Mouse (Mus musculus) splenic B cell, adult 2 months (primary cell): ENCODE measurements around the gene Gabre.

Source experiments
- DNase-seq: peaks from one replicate; pipeline ENCODE4 v3.0.0-alpha.2; 2011; ENCODE audit warnings: low read depth, low spot score
- H3K27me3 ChIP-seq: 2 replicates; pipeline ENCODE4 v1.6.1; 2012; ENCODE audit warnings: mild to moderate bottlenecking, low read length, moderate library complexity, mixed read lengths; ENCODE audit not compliant: control insufficient read depth, poor library complexity, insufficient read depth, severe bottlenecking
- H3K36me3 ChIP-seq: 2 replicates; pipeline ENCODE4 v1.6.1; 2012; ENCODE audit warnings: mild to moderate bottlenecking, low read length, moderate library complexity, mixed read lengths; ENCODE audit not compliant: control insufficient read depth, poor library complexity, insufficient read depth, severe bottlenecking

The Gabre gene

DNA sequence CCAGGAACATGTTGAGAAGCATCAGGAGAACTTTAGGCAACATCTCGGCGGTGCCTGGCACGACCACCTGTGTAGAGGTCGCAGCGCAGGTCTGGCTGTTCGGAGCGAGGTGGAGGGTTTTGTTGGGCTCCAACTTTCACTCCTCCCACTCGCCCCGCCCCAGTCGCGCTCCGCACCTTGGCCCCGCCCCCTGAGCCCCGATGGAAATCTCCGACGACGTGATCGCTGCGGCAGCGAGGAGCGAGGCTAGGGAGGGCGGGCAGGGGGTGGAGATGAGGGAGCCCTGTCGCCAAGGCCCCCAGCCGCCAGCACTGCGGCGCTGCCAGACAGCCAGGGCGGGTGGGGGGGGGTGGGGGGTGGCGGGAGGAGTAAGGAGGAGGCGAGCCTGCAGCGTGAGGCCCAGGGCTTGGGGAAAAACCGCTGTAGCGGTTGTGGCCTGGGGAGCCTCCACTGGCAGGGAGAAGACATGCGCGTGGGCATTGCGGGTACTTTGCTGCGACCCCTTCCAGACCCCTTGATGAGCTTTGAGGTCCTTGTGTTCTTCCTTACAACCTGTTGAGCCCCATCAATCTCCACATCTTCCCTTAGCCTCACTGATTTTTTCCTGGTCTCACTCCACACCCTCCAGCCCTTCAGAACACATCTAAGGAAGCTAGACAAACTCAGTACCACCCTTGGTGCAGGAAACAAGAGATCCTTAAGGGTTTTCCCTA is at the start of gene Gabre:
Gene Gabre, minus strand, starts transcription at position 145 of the 713 bp plus-strand sequence.
- no peaks in the 10 kb centered on the region for H3K27me3 ChIP-seq
- H3K36me3 ChIP-seq: no peaks in the 10 kb centered on the region
- no peak for DNase-seq

DNA sequence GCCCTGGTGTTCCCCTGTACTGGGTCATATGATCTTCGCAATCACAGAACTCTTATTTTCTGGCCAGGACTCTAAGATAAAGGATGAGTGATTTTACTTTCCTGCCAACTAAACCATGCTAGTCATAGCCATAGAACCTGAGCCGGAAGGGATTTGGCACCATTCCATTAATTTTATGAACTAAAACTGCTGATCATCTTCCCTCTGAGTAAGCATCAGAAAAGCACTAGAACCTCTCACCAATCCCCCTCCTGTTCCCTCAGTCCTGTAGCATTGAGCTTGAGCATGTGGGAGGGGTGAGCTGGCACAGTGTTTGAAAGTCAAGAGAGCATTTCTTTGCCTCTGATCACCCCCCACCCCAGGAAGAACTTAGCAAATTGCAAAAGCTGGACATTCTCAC is 23.2 kb upstream of the Gabre start:
- no peaks in the 10 kb centered on the region for H3K36me3 ChIP-seq
- no peak for DNase-seq
- no peaks in the 10 kb centered on the region for H3K27me3 ChIP-seq

DNA sequence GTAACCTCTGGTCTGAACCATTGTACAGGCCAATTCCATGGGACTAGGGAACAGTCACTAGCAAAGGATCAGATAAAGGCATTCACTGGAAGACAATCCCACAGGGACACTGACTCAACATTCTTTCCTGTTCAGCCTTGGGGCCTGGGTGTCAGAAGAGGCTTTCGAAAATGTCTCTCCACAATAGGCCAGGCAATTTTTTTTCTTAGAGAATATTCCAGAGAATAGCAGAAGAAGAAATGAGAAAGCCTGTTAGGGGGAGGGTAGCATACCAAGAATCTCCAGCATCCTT is 715 bp upstream of the Gabre start:
- no peak for DNase-seq
- no peaks in the 10 kb centered on the region for H3K27me3 ChIP-seq
- H3K36me3 ChIP-seq: no peaks in the 10 kb centered on the region

DNA sequence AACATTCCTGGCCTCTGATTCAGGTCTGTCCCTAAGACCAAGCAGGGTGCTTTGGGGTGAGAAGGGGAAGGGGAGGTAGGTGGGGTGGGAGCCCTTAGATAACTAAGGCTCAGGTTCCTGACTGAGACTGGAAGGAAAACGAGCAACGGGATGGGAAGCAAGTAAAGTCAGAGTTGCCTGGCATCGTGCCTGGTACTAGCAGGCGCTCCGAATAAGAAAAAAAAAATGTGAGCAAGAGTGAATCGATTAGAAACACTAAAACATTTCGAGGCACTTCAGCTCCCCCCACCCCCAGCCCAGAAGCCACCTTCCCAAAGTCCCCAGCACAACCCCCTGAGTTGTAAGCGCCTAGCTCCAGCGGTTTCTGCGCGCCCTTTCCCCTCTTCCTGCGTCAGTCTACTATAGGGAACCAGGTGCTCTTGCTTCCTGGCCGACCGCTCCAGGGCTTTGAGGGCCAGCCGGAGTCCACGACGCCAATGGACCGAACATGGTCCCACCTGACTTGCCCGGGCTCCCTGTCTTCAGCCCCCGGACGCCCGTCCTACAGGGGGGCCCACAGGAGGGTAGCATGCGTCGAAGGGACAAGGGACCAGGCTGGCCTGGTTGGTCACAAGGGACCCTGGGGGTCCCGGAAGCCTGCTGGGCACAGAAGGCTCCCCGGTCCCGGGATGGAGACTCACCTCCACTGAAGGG is 491 bp downstream of the Gabre start:
- Histone ChIP-seq H3K36me3 (no peaks in the 10 kb centered on the region), H3K27me3 (no peaks in the 10 kb centered on the region)
- no peak for DNase-seq

DNA sequence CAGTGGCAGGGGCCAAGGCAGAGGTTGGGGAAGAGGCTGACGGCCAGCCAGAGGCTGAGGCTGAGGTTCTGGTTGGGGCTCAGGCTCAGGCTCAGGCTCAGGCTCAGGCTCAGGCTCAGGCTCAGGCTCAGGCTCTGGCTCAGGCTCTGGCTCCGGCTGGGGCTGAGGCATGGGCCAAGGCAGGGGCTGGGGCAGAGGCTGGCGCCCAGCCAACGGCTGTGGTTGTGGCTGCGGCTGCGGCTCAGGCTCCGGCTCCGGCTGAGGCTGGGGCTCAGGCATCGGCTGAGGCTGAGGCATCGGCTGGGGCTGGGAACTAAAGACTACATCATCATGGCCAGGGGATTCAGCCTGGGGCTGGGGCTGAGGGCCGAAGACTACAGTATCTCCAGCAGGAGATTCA is 4.0 kb downstream of the Gabre start:
- Histone ChIP-seq H3K27me3 (no peaks in the 10 kb centered on the region), H3K36me3 (no peaks in the 10 kb centered on the region)
- DNase-seq: no peak

DNA sequence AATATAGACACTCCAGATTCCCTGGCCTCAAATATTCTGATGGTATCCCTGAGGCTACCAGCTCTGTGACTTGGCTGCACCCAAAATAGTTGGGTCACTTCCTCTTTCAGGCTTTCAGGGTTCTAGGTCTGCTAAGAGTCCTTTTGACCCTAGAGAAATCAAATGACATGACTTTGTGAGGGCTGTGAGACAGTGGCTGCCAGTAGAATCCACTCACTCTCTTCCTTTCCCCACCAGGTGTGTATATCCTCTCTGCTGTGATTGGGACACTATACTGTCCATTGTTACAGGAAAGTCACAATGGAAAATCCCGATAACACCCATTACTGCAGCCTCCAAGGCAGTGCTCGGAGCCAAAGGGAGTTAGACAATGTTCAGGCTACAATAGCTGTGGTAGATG is 52.9 kb downstream of the Gabre start, which contains the start of gene Magea4:
Gene Magea4, plus strand, starts transcription at position 301 of the 400 bp plus-strand sequence.
- H3K27me3 ChIP-seq: no peaks in the 10 kb centered on the region
- H3K36me3 ChIP-seq: no peaks in the 10 kb centered on the region
- no peak for DNase-seq
